Mouse (Mus musculus): ENCODE data around the gene Vwa3a. TPM values are rescaled to one million over a fixed set of nuclear protein-coding genes. Genes with fewer than 3 reads are reported as not detected.

The Vwa3a gene
- polyA plus RNA-seq, 1 experiment from 2014 or later: not detected

DNA sequence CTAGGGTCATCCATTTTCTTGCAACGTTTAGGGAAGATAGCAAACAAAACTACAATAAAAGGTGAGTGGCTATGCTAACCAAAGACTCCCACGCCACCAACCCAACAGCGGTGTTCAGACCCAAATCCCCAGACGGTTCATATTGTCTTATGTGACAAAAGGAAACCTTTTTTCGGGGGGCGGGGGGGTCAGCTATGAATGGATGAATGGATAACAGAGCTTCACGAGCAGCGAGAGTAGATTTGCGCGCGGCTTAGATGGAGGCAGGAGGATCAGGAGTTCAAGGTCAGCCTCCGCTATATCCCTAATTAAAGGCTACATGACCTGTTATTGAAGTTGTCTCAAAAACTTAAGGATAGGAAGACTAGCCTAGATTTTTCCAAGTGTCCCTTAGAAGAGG is 97.2 kb downstream of the Vwa3a start:
- Histone ChIP-seq H3K9me3 (replicated peaks) (no peaks in the 10 kb centered on the region), H3K4me3 (replicated peaks) (peak overlapping the region; percentile 76), H3K27ac (replicated peaks) (peak overlapping the region; percentile 88), H3K9ac (0 out of 2 replicates have a peak overlapping the region, but pooled peaks have one; percentile 35), H3K27me3 (peaks cover 9% of the 10 kb centered on the region), H3K4me2 (peak overlapping the region; percentile 83), H3K4me1 (replicated peaks) (peaks cover 41% of the 10 kb centered on the region), H3K36me3 (replicated peaks) (no peaks in the 10 kb centered on the region)
- no peak for ATAC-seq (ENCODE audit: insufficient read depth)
- 6% methylated on average over 12 of the region's 12 CpGs for WGBS (ENCODE audit: insufficient replicate concordance)

DNA sequence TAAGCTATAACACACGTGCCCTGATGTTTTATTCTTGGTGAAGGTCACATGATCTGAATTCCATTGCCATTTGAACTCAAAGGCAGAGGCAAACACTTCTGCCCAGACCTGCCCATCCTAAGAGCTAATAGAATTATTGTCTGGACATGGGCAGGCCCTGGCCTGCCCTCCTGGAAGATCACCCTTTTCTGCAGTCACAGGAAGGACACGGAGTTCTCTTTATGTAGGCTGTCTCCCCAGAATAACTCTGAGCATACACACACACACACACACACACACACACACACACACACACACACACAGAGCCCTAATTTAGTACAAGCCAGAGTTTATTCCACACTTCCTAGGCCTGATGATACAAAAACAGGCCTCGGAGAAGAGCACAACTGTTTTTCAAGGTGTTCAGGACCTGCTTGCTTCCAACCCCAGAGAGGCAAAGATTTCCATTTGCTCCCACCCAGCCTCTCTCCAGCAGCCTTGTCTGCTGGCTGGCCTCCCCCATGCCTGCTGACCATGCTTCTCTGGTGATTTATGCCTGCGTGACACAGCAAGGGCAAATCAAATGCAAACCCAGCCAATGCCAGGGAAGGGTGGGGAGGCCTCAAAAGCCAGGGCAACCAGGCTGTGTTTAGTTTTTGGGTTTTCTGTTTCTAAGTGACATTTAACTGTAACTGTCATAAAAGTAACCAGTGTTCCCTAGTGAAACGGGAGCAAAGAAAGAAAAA is 99.5 kb downstream of the Vwa3a start:
- no peak overlapping the region for H3K9ac ChIP-seq
- no peaks in the 10 kb centered on the region for H3K27me3 ChIP-seq
- WGBS (ENCODE audit: insufficient replicate concordance): 61% methylated on average over 5 of the region's 5 CpGs
- no peaks in the 10 kb centered on the region for H3K36me3 ChIP-seq (replicated peaks)
- no peak for ATAC-seq (ENCODE audit: insufficient read depth)
- no peak overlapping the region for H3K4me3 ChIP-seq (replicated peaks)
- no peak overlapping the region for H3K4me2 ChIP-seq
- H3K4me1 ChIP-seq (replicated peaks): peaks cover 40% of the 10 kb centered on the region
- peak overlapping the region; percentile 38; the same call in 1 of the 2 replicates for H3K27ac ChIP-seq (replicated peaks)
- H3K9me3 ChIP-seq (replicated peaks): no peaks in the 10 kb centered on the region

DNA sequence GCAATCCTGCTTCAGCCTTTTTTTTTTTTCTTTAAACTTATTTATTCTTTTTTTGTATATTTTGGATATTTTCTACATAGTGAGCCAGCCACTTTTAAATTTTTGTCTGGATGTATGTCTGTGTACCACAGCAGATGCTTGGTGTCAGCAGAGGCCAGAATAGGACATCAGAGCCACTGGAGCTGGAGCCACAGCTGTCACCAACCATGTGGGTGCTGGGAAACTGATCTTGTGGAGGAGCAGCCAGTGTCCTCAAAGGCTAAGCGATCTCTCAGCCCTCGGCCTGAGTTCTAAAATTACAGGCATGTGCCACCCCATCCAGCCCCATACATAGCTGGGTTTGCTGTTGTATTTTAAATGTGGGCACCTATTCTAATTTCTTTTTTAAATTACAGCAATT is 100.7 kb downstream of the Vwa3a start:
- WGBS (ENCODE audit: insufficient replicate concordance): 72% methylated on average over 2 of the region's 2 CpGs
- H3K36me3 ChIP-seq (replicated peaks): peaks cover 3% of the 10 kb centered on the region
- H3K9ac ChIP-seq: no peak overlapping the region
- no peaks in the 10 kb centered on the region for H3K9me3 ChIP-seq (replicated peaks)
- no peak overlapping the region for H3K4me2 ChIP-seq
- peaks cover 38% of the 10 kb centered on the region for H3K4me1 ChIP-seq (replicated peaks)
- no peak overlapping the region for H3K4me3 ChIP-seq (replicated peaks)
- H3K27me3 ChIP-seq: no peaks in the 10 kb centered on the region
- ATAC-seq (ENCODE audit: insufficient read depth): no peak
- no peak overlapping the region for H3K27ac ChIP-seq (replicated peaks)

DNA sequence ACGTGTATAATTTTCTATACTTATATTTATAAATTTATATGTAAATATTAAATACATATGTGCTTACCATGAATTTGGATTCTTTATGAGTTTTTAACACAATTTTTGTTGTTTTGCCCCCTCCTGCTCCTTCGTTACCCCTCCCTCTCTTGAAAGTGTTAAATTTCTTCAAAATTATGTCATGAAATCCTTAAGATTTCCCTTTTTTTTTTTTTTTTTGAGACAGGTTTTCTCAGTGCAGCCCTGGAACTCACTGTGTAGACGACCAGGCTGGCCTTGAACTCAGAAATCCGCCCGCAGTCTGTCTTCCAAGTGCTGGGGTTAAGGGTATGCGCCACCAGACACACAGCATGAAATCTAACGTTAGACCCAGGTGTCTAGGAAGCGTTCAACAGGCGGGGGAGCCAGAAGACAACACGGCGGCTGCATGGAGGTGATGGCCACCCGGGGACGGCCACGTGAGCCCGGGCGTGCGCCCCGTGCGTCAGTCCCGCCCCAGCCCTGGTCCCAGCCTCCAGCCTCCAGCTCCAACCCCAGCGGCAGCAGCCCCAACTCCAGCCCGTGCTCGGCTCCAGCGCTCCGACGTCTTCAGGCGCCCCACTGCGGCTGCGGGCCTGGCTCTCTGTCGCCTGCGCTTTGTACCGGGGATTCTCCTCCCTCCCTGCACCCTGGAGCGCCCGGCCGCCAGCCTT is 103.4 kb downstream of the Vwa3a start, which contains the start of gene Eef2k:
Gene Eef2k (plus strand): TSS at position 487 of the 692 bp plus-strand sequence.
- peak; percentile 95 for ATAC-seq (ENCODE audit: insufficient read depth)
- Histone ChIP-seq H3K4me1 (replicated peaks) (peaks cover 55% of the 10 kb centered on the region), H3K4me2 (peak within 1 kb of the TSS; percentile 82), H3K27ac (replicated peaks) (peak within 1 kb of the TSS; percentile 97), H3K9ac (peak within 1 kb of the TSS; percentile 95), H3K4me3 (replicated peaks) (peak within 1 kb of the TSS; percentile 86), H3K9me3 (replicated peaks) (no peaks in the 10 kb centered on the region), H3K27me3 (no peaks in the 10 kb centered on the region), H3K36me3 (replicated peaks) (peaks cover 28% of the 10 kb centered on the region)
- WGBS (ENCODE audit: insufficient replicate concordance): 3% methylated on average over 34 of the region's 35 CpGs

DNA sequence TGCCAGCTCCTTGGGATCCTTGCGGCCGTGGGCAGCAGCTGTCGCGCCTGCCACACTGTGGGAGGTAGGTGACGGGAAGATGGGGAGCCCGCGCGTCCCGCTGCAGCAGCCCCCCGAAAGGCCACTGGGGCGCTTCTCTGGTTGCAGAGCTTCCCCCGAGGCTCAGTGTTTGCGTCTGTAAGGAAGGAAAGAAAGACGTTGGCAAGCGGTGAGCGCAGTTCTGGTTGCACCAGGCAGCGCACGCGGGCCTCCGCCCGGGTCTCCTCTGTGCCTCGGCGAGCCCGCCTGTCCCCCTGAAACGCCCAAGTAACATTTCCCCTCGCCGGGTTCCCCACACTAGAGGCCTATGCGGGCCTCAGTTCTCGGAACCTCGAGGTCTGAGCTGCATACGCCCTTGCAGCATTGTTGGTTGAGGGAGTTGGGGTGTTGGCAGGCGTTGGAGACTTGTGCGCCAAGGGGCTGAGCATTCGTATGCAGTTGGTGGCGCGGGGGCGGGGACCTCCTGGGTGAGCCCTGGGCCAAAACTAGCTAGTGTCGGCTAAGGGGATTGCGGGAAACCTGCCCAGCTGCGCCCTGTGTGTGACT is 104.0 kb downstream of the Vwa3a start:
- Histone ChIP-seq H3K4me3 (replicated peaks) (peak overlapping the region; percentile 86), H3K9me3 (replicated peaks) (no peaks in the 10 kb centered on the region), H3K27me3 (no peaks in the 10 kb centered on the region), H3K4me2 (peak overlapping the region; percentile 82), H3K27ac (replicated peaks) (peak overlapping the region; percentile 97), H3K36me3 (replicated peaks) (peaks cover 34% of the 10 kb centered on the region), H3K9ac (peak overlapping the region; percentile 95), H3K4me1 (replicated peaks) (peaks cover 58% of the 10 kb centered on the region)
- WGBS (ENCODE audit: insufficient replicate concordance): under 1% methylated on average over 40 of the region's 40 CpGs
- ATAC-seq (ENCODE audit: insufficient read depth): peak; percentile 73

DNA sequence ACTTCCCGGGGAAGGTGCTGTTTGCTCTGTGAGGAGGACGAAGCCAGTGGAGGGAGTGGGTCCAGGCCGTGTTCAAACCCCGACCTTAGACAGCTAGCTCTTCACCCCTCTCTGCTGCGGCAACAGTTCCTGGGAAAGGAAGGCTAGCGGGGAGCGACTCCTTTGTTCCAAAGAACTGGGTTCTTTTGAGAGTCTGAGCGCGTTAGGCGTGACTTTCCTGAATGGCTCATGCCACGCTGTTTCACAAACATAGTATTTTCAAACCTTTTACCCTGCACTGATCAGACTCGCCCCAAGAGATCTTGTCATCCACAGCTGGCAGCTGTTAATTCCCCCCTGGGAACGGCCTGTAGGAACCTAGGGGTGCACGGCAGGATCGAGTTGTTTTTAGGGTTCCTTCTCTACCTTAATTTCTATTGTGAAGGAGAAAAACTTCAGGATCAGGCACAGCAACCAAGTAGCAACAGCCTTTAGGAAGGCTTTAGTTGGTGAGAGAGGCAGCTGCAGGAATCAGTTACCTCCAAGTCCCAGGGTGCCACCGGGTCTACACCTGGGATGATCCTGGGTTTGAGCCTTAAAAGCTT is 104.8 kb downstream of the Vwa3a start:
- peak overlapping the region; percentile 95 for H3K9ac ChIP-seq
- peaks cover 66% of the 10 kb centered on the region for H3K4me1 ChIP-seq (replicated peaks)
- H3K27me3 ChIP-seq: no peaks in the 10 kb centered on the region
- peak overlapping the region; percentile 86 for H3K4me3 ChIP-seq (replicated peaks)
- H3K27ac ChIP-seq (replicated peaks): peak overlapping the region; percentile 97
- ATAC-seq (ENCODE audit: insufficient read depth): peak; percentile 2; the same call in 1 of the 2 replicates
- peak overlapping the region; percentile 82 for H3K4me2 ChIP-seq
- H3K36me3 ChIP-seq (replicated peaks): peaks cover 42% of the 10 kb centered on the region
- no peaks in the 10 kb centered on the region for H3K9me3 ChIP-seq (replicated peaks)
- 5% methylated on average over 16 of the region's 16 CpGs for WGBS (ENCODE audit: insufficient replicate concordance)

DNA sequence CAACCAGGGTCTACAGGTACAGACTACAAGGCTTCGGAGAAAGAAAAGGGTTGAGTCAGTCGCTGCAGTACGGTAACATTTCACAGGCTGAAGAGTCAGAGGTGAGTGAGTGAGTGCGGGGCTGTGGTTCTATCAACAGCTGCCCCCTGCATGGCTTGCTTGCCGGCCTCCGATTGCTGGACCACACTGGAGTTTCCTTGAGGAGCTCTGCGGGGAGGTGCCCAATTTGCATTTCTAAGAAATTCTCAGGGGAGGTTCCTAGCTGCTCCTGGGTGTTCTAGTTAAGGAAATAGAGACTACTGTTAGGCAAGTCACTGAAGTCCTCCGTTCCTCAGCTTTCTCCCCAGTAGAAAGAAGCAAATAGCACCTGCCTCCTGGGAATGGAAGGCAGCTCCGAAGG is 105.6 kb downstream of the Vwa3a start:
- peak overlapping the region; percentile 82 for H3K4me2 ChIP-seq
- no peaks in the 10 kb centered on the region for H3K27me3 ChIP-seq
- peak overlapping the region; percentile 95 for H3K9ac ChIP-seq
- H3K27ac ChIP-seq (replicated peaks): peak overlapping the region; percentile 97
- H3K36me3 ChIP-seq (replicated peaks): peaks cover 49% of the 10 kb centered on the region
- WGBS (ENCODE audit: insufficient replicate concordance): 47% methylated on average over 9 of the region's 9 CpGs
- H3K4me3 ChIP-seq (replicated peaks): peak overlapping the region; percentile 86
- peaks cover 74% of the 10 kb centered on the region for H3K4me1 ChIP-seq (replicated peaks)
- no peaks in the 10 kb centered on the region for H3K9me3 ChIP-seq (replicated peaks)
- no peak for ATAC-seq (ENCODE audit: insufficient read depth)

DNA sequence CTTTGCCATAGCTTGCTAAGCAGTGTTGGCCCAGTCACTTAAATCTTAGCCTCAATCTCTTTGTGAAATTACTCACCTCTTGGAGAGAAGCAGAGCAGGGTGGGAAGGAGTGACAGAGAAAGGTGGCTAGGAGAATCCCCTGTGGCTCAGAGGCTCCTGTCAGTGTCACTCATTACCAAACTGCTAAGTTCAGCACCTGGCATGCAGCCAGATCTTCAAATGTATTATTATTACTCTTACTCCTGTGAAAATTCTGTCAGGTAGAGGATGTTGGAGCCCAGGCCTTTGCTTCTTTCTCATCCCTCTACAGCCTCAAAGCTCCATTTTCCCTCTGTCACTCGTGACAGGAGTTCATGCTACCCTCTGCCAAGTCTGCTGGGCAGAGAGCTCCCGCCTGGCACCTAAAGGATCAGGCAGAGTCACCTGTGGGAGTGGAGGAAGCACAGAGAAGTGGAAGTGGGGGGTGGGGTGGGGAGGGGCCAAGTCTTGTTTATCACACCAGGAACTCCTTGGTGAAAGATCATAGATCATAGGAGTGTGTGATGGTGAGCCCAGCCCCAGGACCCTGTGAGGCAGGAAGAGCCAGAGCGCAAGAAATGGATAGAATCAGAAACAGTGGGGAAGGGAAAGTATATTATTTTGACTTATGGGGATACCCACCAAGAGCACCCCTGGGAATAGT is 109.9 kb downstream of the Vwa3a start:
- peak overlapping the region; percentile 7; the same call in 1 of the 2 replicates for H3K9ac ChIP-seq
- no peak overlapping the region for H3K4me3 ChIP-seq (replicated peaks)
- 69% methylated on average over 3 of the region's 3 CpGs for WGBS (ENCODE audit: insufficient replicate concordance)
- no peaks in the 10 kb centered on the region for H3K9me3 ChIP-seq (replicated peaks)
- H3K27me3 ChIP-seq: no peaks in the 10 kb centered on the region
- ATAC-seq (ENCODE audit: insufficient read depth): no peak
- peak overlapping the region; percentile 61 for H3K27ac ChIP-seq (replicated peaks)
- H3K4me1 ChIP-seq (replicated peaks): peaks cover 99% of the 10 kb centered on the region
- peaks cover 63% of the 10 kb centered on the region for H3K36me3 ChIP-seq (replicated peaks)
- H3K4me2 ChIP-seq: no peak overlapping the region; the same call in 1 of the 2 replicates

DNA sequence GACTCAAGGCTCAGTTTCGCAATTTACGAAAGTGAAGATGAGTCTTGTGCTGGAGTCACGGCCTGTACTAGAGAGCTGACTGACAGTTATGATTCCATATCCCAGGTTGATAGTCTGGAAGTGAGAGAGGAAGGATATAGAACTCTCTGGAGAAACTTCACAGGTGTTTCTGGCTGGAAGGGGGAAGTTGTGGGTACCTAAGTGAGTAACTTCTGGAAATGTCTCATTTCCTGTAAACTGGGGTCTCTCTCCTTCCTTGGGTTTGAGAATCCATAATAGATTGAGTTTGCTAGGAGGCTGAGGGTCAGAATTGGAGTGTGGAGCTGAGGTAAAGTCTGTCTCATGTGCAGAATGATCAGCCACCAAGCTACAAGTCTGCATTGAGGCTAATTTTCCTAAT is 111.0 kb downstream of the Vwa3a start:
- Histone ChIP-seq H3K36me3 (replicated peaks) (peaks cover 57% of the 10 kb centered on the region), H3K27me3 (no peaks in the 10 kb centered on the region), H3K27ac (replicated peaks) (peak overlapping the region; percentile 87), H3K4me2 (peak overlapping the region; percentile 63), H3K4me3 (replicated peaks) (no peak overlapping the region), H3K9ac (peak overlapping the region; percentile 56; the same call in 1 of the 2 replicates), H3K4me1 (replicated peaks) (peaks cover 95% of the 10 kb centered on the region), H3K9me3 (replicated peaks) (no peaks in the 10 kb centered on the region)
- WGBS (ENCODE audit: insufficient replicate concordance): 84% methylated on average over 3 of the region's 3 CpGs
- no peak for ATAC-seq (ENCODE audit: insufficient read depth)

All from liver, embryonic 15.5 days (tissue).